Mouse (Mus musculus) frontal cortex, postnatal 10 days (tissue): ENCODE data around the gene Erich4.
"Not testable (repeated sequence)": the region's sequence is repeated elsewhere in the genome, so short reads cannot be mapped to it uniquely, and the experiment has no call there.

Experiments
- DNase-seq, 2 experiments: peaks; one replicate each; pipeline ENCODE4 v3.0.0; 2022; ENCODE audit warnings: low spot score in 2 of 2, mixed read lengths in 1 of 2

Gene Erich4

DNA sequence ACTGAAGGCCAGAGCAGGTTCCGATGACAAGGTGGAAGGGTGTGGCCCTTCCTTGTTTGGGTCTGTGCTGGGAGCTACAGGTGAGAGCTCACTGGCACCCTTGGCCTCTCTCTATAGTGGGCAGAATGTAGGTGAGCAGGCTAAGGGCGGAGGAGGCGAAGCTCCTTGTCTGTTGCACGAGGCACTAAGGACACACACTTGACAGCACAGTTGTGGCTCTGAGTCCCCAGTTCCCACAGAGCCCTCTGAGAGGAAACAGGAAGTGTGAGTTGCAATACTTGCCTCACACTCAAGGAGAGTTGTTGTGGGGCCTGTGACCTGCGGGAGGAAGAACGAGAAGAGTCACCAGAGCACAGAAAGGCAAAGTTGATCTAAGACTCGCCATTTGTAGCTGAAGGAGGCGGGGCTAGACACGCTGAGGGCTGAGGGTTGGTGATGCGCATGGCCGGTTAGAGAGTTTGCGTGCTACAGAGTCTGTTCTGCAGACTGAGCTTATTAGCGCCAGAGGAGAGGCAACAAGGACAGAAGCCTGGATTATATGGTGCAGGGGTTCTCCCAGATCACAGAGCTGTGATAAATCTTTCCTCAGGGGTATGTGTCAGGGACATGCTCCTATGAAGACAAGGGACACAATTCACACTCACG lies 38.8 kb downstream of the Erich4 start:
- not testable (repeated sequence) for DNase-seq

DNA sequence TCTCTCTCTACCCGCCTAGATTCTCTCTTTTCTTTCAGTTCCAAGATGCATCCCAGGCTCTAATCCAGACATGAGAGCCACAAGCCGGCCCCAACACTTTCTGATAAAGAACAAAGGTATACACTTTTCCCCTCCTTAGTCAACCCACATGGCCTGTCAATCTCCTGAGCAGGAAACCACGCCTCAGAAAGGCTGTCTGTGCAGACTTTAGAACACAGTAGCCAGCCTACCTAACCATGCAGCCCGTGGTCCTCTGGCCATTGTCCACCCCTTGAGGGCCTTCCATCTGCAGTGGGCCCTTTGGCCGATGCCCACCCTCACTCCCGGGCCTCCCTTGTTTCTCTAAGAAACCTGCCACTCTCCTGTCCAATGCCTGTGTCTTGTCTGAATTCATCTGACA lies 39.4 kb downstream of the Erich4 start:
- not testable (repeated sequence) for DNase-seq

DNA sequence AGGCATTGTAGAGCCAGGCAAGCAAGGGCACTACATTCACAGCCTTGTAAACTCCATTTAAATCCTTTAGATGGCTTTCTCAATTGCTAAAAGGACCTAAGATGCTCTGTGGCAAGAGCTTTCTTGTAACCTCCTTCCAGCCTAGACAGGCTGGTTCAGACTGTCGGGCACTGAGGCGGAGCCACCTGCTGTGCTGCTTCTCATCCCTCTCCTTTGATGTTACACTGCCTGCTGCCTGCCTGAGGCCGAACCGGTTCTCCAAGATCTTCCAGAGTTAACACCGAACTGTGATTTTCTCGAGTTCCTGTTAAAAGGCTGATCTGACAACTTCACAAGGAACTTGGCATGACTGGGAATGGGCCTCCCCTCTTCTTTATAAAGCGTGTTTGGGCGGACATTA lies 39.8 kb downstream of the Erich4 start:
- DNase-seq, result no peak

DNA sequence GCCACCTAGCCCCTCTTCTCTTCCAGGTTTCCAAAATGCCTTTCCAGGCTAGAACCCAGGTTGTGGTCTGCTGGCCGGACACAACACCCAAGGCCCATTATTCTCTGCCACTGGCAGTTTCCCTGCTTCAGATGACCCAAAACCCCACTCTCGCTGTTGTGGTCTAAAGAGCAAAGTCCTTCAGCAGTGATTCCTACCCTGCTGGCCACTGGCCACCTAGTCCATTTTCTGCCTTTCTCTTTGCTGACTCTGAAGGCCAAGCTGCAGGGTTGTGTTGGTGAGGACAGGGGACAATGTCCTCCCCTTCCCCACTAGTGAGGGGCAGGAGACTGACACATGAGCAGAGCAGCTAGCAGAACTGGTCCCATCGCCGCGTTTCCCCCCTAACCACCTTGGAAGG lies 40.6 kb downstream of the Erich4 start:
- no peak for DNase-seq

DNA sequence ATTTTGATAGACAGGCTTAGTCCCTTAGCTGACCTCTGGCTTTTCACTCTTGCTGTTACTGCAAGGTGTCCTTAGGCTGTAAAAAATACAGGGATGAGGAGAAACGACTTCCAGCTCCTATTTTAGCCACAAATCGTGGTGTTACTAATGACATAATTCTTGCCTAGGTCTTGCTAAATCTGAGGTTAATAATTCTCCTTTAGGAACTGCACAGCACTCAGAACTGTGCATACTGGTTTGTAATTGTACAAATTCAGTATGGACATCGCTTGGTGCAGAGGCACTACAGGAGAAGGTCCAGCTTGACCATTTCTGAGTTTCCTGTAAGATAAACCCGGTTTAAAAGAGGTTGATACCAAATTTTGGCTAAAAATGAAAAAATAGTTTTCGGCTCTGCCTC lies 41.9 kb downstream of the Erich4 start:
- DNase-seq, result not testable (repeated sequence)

DNA sequence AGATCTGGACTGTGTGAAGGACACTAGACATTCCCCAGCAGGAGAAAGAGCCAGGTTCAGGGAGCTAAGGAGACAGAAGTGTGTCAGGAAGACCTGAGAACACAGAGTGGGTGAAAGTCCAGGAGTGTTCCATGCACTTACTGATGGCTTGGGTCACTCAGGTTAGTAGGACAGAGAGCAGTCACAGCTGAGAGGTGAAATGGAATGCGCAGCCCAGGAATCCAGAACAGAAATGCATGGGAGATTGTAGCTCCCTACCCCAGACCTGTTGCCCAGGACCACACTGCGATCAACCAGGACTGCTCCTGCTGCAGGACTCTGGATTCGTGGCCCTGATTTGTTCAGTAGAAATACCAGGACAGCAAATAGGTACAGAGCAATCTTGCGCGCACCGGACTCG lies 47.0 kb downstream of the Erich4 start:
- no peak for DNase-seq
